Mouse (Mus musculus): ENCODE measurements around the gene Rassf8.

Rassf8 gene

GRCm38 (mm10) chr6:145747671-145748640 is 1.4 kb downstream of the Rassf8 start:
- DNase-seq (ENCODE audit: low read depth in 2 of 2, low spot score in 2 of 2): no peak

- no peak for DNase-seq (ENCODE audit: low read depth in 2 of 2, low spot score in 2 of 2)
Measured at GRCm38 (mm10) chr6:145750394-145750793, 3.8 kb downstream of the Rassf8 start.

GRCm38 (mm10) chr6:145753296-145753695 is 6.7 kb downstream of the Rassf8 start:
- no peak for DNase-seq (ENCODE audit: low read depth in 2 of 2, low spot score in 2 of 2)

DNA sequence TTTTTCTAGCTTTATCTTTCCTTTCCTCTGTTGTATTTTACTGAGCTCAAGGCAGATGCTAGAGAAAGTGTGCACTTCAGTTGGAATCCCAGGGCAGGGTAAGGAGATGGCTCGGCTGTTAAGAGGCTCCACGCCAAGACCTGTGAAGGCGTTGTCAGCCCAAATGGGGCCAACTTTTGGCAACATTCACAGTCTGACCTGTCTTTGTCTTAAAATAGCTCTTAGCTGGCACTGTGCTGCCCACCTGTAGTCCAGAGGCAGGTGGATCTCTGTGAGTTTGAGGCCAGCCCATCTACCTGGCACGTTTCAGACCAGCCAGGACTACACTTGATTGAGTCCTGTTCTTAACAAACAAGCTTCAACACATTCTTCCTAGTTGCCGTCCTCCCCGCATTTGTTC is 7.9 kb downstream of the Rassf8 start:
- DNase-seq (ENCODE audit: low read depth in 2 of 2, low spot score in 2 of 2): no peak

GRCm38 (mm10) chr6:145755942-145756639 is 9.5 kb downstream of the Rassf8 start:
- no peak for DNase-seq (ENCODE audit: low read depth in 2 of 2, low spot score in 2 of 2)

DNA sequence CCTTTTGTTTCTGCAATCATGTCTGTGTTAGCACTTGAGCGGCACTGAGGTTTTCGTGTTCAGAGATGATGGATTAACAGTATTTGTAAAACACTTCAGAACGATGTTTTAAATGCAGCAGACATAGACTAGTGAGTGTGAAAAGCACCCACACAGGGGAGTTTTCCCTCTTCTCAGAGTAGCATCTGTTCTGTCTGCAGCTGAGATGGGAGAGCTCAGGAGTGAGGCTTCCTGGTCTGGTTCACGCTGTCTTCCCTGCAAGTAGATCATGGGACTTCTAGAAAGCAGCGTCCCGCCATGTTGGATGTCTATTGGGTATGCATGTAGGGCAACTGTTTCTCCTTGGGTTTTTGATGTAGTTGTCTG is 10.1 kb downstream of the Rassf8 start:
- DNase-seq (ENCODE audit: low read depth in 2 of 2, low spot score in 2 of 2): no peak

DNA sequence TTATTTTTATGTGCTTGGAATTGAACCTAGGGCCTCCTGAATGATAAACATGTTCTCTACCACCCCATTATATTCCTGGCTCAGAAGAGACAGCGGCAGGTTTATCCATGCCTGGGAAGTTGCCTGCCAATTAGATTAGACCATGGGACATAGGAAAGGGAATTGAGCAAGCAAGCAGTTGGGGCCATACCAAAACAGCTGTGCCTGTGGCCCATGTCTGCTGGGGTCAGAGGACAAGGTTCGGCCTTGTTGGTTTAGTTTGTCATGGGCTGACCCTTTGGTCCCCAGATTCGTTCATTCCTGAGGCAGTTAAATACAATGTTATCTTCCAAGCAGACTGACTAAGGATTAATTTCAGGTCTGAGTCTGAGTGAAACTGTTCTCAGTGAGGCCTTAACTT is 10.8 kb downstream of the Rassf8 start:
- DNase-seq (ENCODE audit: low read depth in 2 of 2, low spot score in 2 of 2): no peak

DNA sequence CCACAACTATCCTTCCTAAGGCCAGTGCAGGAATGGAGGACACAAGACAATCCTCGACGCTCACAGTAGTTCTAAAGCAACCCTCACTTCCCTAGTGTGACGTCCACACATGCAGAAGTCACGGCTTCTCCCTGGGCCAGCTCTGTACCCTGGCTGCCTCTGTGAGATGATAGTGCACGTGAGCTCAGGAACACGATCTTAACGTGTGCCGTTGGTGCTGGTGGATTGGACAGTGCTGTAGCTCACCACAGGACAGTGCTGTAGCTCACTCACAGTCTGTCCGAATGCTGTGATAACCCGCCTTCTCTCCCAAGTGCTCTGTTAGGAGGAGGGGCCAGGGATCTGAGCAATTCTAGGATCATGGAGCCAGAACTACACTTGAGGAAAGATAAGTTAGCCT is 12.1 kb downstream of the Rassf8 start:
- DNase-seq (ENCODE audit: low read depth in 2 of 2, low spot score in 2 of 2): no peak

DNA sequence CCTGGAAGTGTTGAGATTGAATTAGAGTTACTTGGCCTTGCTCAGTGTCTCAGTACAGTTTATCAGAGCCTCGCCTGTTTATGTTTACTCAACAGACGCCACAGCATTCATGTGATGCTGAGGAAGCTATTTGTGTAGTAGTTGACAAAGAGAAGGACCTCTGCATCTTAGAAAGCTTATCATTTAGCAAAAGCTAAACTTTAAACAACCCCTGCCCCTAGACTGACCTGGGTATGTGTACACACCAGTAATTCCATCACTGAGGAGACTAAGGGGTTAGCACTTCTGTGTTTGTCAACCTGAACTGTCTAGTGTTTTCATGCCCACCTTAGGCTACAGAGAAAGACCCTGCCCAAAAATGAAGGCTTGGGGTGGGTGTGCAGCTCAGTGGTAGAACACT is 12.9 kb downstream of the Rassf8 start:
- no peak for DNase-seq (ENCODE audit: low read depth in 2 of 2, low spot score in 2 of 2)

- DNase-seq (ENCODE audit: low read depth in 2 of 2, low spot score in 2 of 2): no peak
Measured at GRCm38 (mm10) chr6:145760246-145761016, 13.9 kb downstream of the Rassf8 start.

GRCm38 (mm10) chr6:145761151-145761935 is 14.8 kb downstream of the Rassf8 start:
- no peak for DNase-seq (ENCODE audit: low read depth in 2 of 2, low spot score in 2 of 2)

- no peak for DNase-seq (ENCODE audit: low read depth in 2 of 2, low spot score in 2 of 2)
Measured at GRCm38 (mm10) chr6:145762016-145762415, 15.5 kb downstream of the Rassf8 start.

GRCm38 (mm10) chr6:145763051-145763450 is 16.5 kb downstream of the Rassf8 start:
- no peak for DNase-seq (ENCODE audit: low read depth in 2 of 2, low spot score in 2 of 2)

DNA sequence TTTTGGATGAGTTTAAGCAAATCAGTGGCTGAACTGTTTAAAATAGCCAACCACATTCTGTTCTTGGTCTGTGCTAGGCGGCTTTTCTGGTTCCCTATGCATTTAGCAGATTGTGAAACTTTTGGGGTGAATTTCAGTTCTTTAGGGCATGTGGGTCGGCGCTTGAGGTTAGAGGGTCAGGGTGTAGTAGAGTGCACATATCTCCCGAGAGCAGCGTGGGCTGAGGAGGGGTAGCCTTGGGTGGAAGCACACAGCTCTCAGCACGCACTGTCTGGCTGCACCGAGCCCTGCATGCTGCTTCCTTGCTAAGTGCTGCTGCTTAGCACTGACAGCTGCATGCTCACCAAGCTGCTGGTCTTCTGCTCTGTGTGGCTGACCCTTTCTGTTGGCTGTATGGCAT is 18.5 kb downstream of the Rassf8 start:
- no peak for DNase-seq (ENCODE audit: low read depth in 2 of 2, low spot score in 2 of 2)

DNA sequence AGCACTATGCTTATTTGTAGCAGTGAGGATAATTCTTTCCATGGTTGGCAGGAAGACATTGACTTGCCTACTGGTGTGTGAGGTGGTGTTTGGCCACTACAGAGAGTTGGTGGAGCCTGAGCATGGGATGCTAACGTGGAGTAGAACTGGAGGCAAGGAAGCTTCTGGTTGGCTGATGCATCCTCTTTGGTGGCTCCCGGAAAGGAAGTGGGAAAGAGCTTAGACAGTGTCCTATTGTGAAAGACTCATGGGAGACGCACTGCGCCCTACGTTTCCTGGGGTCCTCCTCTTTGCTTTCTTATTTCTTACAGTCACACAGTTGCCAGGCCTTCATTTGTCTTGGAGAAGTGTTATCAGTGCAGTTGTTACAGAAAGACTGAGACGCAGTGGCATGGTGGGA is 20.4 kb downstream of the Rassf8 start:
- no peak for DNase-seq (ENCODE audit: low read depth in 2 of 2, low spot score in 2 of 2)

- no peak for DNase-seq (ENCODE audit: low read depth in 2 of 2, low spot score in 2 of 2)
Measured at GRCm38 (mm10) chr6:145767637-145768036, 21.1 kb downstream of the Rassf8 start.

- DNase-seq (ENCODE audit: low read depth in 2 of 2, low spot score in 2 of 2): no peak
Measured at GRCm38 (mm10) chr6:145768671-145769292, 22.2 kb downstream of the Rassf8 start.

DNA sequence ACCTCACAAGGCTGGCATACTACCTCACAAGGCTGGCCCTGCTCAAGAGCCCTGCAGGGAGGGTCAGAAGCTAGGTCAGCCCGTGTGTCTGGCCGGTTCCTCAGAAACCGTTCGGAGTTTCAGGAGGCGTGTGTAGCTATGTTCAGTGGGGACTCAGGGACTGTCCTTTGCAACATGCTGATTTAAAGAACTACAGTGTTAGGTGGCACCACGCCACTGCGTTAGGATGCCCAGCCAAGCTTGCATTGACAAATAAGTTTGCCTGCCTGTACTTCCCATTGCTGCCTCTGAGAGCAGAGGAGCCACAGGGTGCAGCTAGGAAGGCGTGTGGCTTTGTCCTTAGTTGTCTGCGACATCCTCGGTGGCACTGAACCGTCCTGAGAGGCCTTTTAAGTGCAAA is 23.3 kb downstream of the Rassf8 start:
- no peak for DNase-seq (ENCODE audit: low read depth in 2 of 2, low spot score in 2 of 2)

DNA sequence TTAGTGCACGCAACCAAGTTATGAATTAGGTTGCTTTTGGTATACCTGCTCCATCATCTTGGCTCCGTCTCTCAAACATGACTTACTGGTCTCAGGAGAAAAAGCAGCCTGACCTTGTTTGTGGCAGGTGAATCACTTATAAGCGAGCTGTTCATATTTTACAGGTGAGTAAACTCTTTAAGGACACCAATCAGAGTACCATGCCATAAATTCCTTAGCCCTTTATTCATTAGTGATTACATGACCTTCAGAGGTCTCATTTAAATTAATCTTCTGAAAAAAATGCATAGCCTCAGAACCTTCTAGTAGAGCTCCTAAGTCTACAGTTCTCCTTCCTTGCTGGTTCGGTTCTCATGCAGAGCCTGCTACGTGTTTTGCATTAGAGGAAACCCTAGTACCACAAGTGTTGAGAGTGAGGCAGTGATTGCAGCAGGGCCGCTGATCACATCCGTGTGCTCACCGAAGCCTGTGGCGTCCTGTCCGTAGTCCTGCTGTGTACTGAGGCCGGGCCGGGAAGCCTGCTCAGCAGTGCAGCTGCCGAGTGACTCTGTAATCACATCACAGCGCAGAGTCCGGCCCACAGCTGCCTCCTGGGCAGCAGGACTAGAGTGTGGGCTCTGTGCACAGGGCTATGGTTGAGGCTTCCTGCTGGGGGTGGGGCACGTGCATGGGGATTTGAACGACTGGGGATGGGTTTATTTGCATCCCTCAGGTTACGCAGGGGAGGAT is 23.9 kb downstream of the Rassf8 start:
- DNase-seq (ENCODE audit: low read depth in 2 of 2, low spot score in 2 of 2): no peak

DNA sequence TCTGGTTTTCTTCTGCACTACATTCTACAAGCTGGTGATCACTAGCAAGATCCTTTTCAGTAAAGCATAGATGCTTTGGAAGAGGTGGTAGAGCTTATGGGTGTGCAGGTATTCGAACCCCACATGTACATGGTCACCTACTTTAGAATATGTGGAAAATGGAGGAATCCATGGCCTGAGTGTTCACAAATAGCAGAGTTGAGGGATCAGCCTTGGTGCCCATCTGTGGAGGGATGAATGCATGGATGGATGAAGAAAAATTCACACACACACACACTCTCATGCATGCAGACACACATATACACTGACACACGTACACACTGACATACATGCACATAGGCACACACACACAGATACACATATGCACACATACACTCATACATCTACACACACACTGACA is 27.9 kb downstream of the Rassf8 start:
- no peak for DNase-seq (ENCODE audit: low read depth in 2 of 2, low spot score in 2 of 2)

Measured in CD8-positive naive resting alpha-beta T cell, adult 2 months (primary cell).